Mouse (Mus musculus) MEL (cell line): ENCODE data around the gene Wiz.

ENCODE experiments used
- CTCF ChIP-seq, 3 experiments: IDR thresholded peaks in 2 of 3; conservative IDR thresholded peaks in 1 of 3; 2 replicates each; pipeline ENCODE4 v1.5.1; 2011 to 2012; ENCODE audit warnings: low read length in 3 of 3, low read depth in 2 of 3, mild to moderate bottlenecking in 2 of 3, improper control_type of control experiment in 1 of 3, inconsistent platforms in 1 of 3, mixed read lengths in 1 of 3, moderate library complexity in 1 of 3; ENCODE audit not compliant: control insufficient read depth in 1 of 3, insufficient read depth in 1 of 3, poor library complexity in 1 of 3, severe bottlenecking in 1 of 3
- E2F4 ChIP-seq: IDR thresholded peaks from 2 replicates; pipeline ENCODE4 v1.6.1; 2011; ENCODE audit warnings: low read depth, low read length, improper control_type of control experiment, borderline replicate concordance
- MAX ChIP-seq: IDR thresholded peaks from 2 replicates; pipeline ENCODE4 v1.6.1; 2011; ENCODE audit warnings: low read length, improper control_type of control experiment
- MAZ ChIP-seq: IDR thresholded peaks from 2 replicates; pipeline ENCODE4 v1.6.1; 2012; ENCODE audit warnings: low read depth, mild to moderate bottlenecking, inconsistent platforms, low read length, improper control_type of control experiment
- POLR2A ChIP-seq, 2 experiments: IDR thresholded peaks; 2 replicates each; pipeline ENCODE4 v1.6.1; 2011 to 2012; ENCODE audit warnings: low read length in 2 of 2, mild to moderate bottlenecking in 2 of 2, control low read depth in 1 of 2, improper control_type of control experiment in 1 of 2, low read depth in 1 of 2, moderate library complexity in 1 of 2; ENCODE audit not compliant: control insufficient read depth in 1 of 2, insufficient read depth in 1 of 2, poor library complexity in 1 of 2
- SIN3A ChIP-seq: IDR thresholded peaks from 2 replicates; pipeline ENCODE4 v1.6.1; 2012; ENCODE audit warnings: low read length, improper control_type of control experiment, inconsistent platforms

DNA sequence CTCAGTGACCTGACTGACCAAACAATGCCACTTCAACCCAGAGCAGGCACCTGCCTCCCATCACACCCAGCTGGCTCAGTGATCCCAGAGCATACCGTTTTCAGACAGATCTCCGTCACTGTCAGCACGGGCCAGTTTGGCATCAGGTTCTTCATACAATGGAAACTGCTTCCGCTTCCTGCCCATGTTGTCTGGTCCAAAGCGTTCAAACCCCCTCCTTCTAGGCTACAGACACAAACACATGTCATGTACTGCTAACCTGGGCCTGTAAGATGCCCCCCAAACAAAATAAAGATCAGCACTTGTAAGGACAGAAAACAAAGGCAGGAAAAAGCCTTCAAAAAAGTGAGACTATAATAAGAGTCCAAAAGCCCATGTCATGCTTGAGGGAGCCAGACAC lies 73.7 kb downstream of the Wiz start:
- TF ChIP-seq MAZ (no peak), CTCF (IDR thresholded peaks at IDR 0.05 in 2 of 3, conservative IDR thresholded peaks at IDR 0.05 in 1 of 3; ENCODE audit: control insufficient read depth in 1 of 3, insufficient read depth in 1 of 3, low read depth in 2 of 3, low read length in 3 of 3, poor library complexity in 1 of 3, severe bottlenecking in 1 of 3) (no peak), POLR2A (IDR thresholded peaks at IDR 0.05; ENCODE audit: control insufficient read depth in 1 of 2, insufficient read depth in 1 of 2, low read depth in 1 of 2, low read length in 2 of 2, poor library complexity in 1 of 2) (no peak), SIN3A (no peak), E2F4 (no peak), MAX (no peak)
